Mouse (Mus musculus) thymus, postnatal 14 days (tissue): ENCODE measurements around the gene Nlrp6.
"Not testable (repeated sequence)": the region's sequence is repeated elsewhere in the genome, so short reads cannot be mapped to it uniquely, and the experiment has no call there.

Experiments used
- DNase-seq: peaks from one replicate; pipeline ENCODE4 v3.0.0; 2021

Nlrp6 gene

GRCm38 (mm10) chr7:140920418-140921029 is at the start of gene Nlrp6:
Gene Nlrp6, plus strand, starts transcription at chr7:140920902.
- no peak for DNase-seq

GRCm38 (mm10) chr7:140874224-140874623 is 46.5 kb upstream of the Nlrp6 start:
- no peak for DNase-seq

GRCm38 (mm10) chr7:140877364-140877763 is 43.3 kb upstream of the Nlrp6 start:
- no peak for DNase-seq

GRCm38 (mm10) chr7:140879355-140879754 is 41.3 kb upstream of the Nlrp6 start:
- no peak for DNase-seq

- no peak for DNase-seq
Measured at GRCm38 (mm10) chr7:140880419-140880818, 40.3 kb upstream of the Nlrp6 start.

GRCm38 (mm10) chr7:140880865-140881515 is 39.7 kb upstream of the Nlrp6 start:
- no peak for DNase-seq

- DNase-seq, result peak; percentile 95
Measured at GRCm38 (mm10) chr7:140881696-140882468, 38.8 kb upstream of the Nlrp6 start, which contains the start of the genes Psmd13 and Sirt3. Gene Psmd13, plus strand, starts transcription at chr7:140881968. Gene Sirt3, minus strand, starts transcription at chr7:140882309.

- DNase-seq, result no peak
Measured at GRCm38 (mm10) chr7:140882469-140882803, 38.3 kb upstream of the Nlrp6 start.

- DNase-seq, result not testable (repeated sequence)
Measured at GRCm38 (mm10) chr7:140890636-140891035, 30.1 kb upstream of the Nlrp6 start.

- no peak for DNase-seq
Measured at GRCm38 (mm10) chr7:140894031-140894430, 26.7 kb upstream of the Nlrp6 start.

- no peak for DNase-seq
Measured at GRCm38 (mm10) chr7:140894611-140895010, 26.1 kb upstream of the Nlrp6 start.

- DNase-seq, result no peak
Measured at GRCm38 (mm10) chr7:140897863-140898262, 22.8 kb upstream of the Nlrp6 start.

- no peak for DNase-seq
Measured at GRCm38 (mm10) chr7:140899121-140899520, 21.6 kb upstream of the Nlrp6 start.

GRCm38 (mm10) chr7:140900220-140900619 is 20.5 kb upstream of the Nlrp6 start, which contains the start of gene Cox8b:
Gene Cox8b, minus strand, starts transcription at chr7:140900446.
- DNase-seq, result no peak

GRCm38 (mm10) chr7:140902036-140902875 is 18.4 kb upstream of the Nlrp6 start:
- no peak for DNase-seq

GRCm38 (mm10) chr7:140903212-140903611 is 17.5 kb upstream of the Nlrp6 start:
- peak; percentile 82 for DNase-seq

- no peak for DNase-seq
Measured at GRCm38 (mm10) chr7:140905642-140906081, 15.0 kb upstream of the Nlrp6 start.

GRCm38 (mm10) chr7:140907131-140907530 is 13.6 kb upstream of the Nlrp6 start:
- DNase-seq, result no peak

GRCm38 (mm10) chr7:140907697-140908096 is 13.0 kb upstream of the Nlrp6 start:
- no peak for DNase-seq

- DNase-seq, result no peak
Measured at GRCm38 (mm10) chr7:140908181-140908580, 12.5 kb upstream of the Nlrp6 start.

GRCm38 (mm10) chr7:140908634-140909107 is 12.0 kb upstream of the Nlrp6 start:
- peak; percentile 82 for DNase-seq

GRCm38 (mm10) chr7:140912293-140912692 is 8.4 kb upstream of the Nlrp6 start:
- no peak for DNase-seq
